Mouse (Mus musculus): ENCODE results near the gene Polg2. TPM values are rescaled to one million over a fixed set of nuclear protein-coding genes. Genes with fewer than 3 reads are reported as not detected.
"Not testable (repeated sequence)": the region's sequence is repeated elsewhere in the genome, so short reads cannot be mapped to it uniquely, and the experiment has no call there.

Gene Polg2
- polyA plus RNA-seq, 1 experiment from 2014 or later: 15.0 TPM

GRCm38 (mm10) chr11:106751039-106752018 is 28.0 kb downstream of the Polg2 start, which contains the start of gene Milr1:
Milr1 (plus strand) TSS chr11:106751226.
- no peak for ATAC-seq (ENCODE audit: low FRiP score, low read depth)
- H3K27ac ChIP-seq: no peak within 1 kb of the TSS
- H3K9ac ChIP-seq: no peak within 1 kb of the TSS
- H3K27me3 ChIP-seq: no peaks in the 10 kb centered on the region
- no peaks in the 10 kb centered on the region for H3K36me3 ChIP-seq
- no peak within 1 kb of the TSS for H3K4me2 ChIP-seq (replicated peaks)
- peaks cover 8% of the 10 kb centered on the region; the same call in 1 of the 2 replicates for H3K9me3 ChIP-seq
- H3K4me1 ChIP-seq: no peaks in the 10 kb centered on the region
- no peak within 1 kb of the TSS for H3K4me3 ChIP-seq
- WGBS: 80% methylated on average over 17 of the region's 17 CpGs

GRCm38 (mm10) chr11:106750121-106750751 is 29.1 kb downstream of the Polg2 start, which contains the start of gene Pecam1:
Pecam1 (minus strand) TSS chr11:106750628.
- Histone ChIP-seq H3K9me3 (peaks cover 8% of the 10 kb centered on the region; the same call in 1 of the 2 replicates), H3K4me3 (no peak within 1 kb of the TSS), H3K36me3 (no peaks in the 10 kb centered on the region), H3K4me1 (no peaks in the 10 kb centered on the region), H3K9ac (no peak within 1 kb of the TSS), H3K4me2 (replicated peaks) (no peak within 1 kb of the TSS), H3K27ac (no peak within 1 kb of the TSS), H3K27me3 (no peaks in the 10 kb centered on the region)
- ATAC-seq (ENCODE audit: low FRiP score, low read depth): no peak
- WGBS: 88% methylated on average over 13 of the region's 13 CpGs

DNA sequence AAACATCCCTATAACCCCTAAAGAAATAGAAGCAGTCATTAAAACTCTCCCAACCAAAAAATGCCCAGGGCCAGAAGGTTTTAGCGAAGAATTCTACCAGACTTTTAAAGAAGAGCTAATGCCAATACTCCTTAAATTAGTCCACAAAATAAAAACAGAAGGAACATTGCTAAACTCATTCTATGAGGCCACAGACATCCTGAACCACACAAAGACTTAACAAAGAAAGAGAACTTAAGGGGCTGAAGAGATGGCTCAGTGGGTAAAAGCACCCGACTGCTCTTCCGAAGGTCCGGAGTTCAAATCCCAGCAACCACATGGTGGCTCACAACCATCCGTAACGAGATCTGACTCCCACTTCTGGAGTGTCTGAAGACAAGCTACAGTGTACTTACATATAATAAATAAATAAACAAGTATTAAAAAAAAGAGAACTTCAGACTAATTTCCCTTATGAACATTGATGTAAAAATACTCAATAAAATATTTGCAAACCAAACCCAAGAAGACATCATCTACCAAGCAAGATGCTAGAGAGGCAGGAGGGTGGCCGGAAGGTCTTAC is 29.7 kb downstream of the Polg2 start:
- not testable (repeated sequence) for H3K9me3 ChIP-seq; H3K9ac ChIP-seq; H3K27ac ChIP-seq; ATAC-seq (ENCODE audit: low FRiP score, low read depth); H3K4me3 ChIP-seq; H3K36me3 ChIP-seq; H3K27me3 ChIP-seq; H3K4me2 ChIP-seq (replicated peaks); H3K4me1 ChIP-seq
- WGBS: 94% methylated on average over 7 of the region's 7 CpGs

DNA sequence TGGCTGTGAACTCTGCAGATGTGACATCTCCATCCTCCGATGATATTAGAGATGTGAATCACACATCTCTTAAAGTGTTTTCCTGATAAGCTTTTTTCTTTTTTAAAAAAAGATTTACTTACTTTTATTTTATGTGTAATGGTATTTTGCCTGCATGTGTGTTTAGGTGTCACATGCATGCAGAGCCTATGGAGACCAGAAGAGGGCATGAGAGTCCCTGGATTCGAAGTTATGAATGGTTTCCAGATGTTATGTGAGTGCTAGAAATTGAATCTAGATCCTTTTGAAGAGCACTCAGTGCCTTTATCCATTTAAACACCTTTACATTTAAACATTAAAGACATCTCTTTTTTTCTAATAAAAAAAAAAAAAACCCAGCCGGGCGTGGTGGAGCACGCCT is 34.4 kb downstream of the Polg2 start:
- no peak overlapping the region for H3K27ac ChIP-seq
- H3K4me1 ChIP-seq: no peaks in the 10 kb centered on the region
- no peaks in the 10 kb centered on the region for H3K36me3 ChIP-seq
- H3K27me3 ChIP-seq: no peaks in the 10 kb centered on the region
- H3K9me3 ChIP-seq: peaks cover 8% of the 10 kb centered on the region; the same call in 1 of the 2 replicates
- H3K4me3 ChIP-seq: no peak overlapping the region
- H3K4me2 ChIP-seq (replicated peaks): no peak overlapping the region
- WGBS: 83% methylated on average over 5 of the region's 5 CpGs
- H3K9ac ChIP-seq: no peak overlapping the region
- ATAC-seq (ENCODE audit: low FRiP score, low read depth): no peak

- peaks cover 4% of the 10 kb centered on the region; the same call in 1 of the 2 replicates for H3K9me3 ChIP-seq
- 58% methylated on average over 6 of the region's 6 CpGs for WGBS
- no peaks in the 10 kb centered on the region for H3K36me3 ChIP-seq
- no peak overlapping the region for H3K27ac ChIP-seq
- H3K4me3 ChIP-seq: no peak overlapping the region
- no peaks in the 10 kb centered on the region for H3K27me3 ChIP-seq
- H3K4me1 ChIP-seq: 0 out of 2 replicates have a peak, but pooled peaks cover 3% of the 10 kb centered on the region
- no peak for ATAC-seq (ENCODE audit: low FRiP score, low read depth)
- no peak overlapping the region for H3K4me2 ChIP-seq (replicated peaks)
- no peak overlapping the region for H3K9ac ChIP-seq
Observed at GRCm38 (mm10) chr11:106742388-106742841, 36.9 kb downstream of the Polg2 start.

DNA sequence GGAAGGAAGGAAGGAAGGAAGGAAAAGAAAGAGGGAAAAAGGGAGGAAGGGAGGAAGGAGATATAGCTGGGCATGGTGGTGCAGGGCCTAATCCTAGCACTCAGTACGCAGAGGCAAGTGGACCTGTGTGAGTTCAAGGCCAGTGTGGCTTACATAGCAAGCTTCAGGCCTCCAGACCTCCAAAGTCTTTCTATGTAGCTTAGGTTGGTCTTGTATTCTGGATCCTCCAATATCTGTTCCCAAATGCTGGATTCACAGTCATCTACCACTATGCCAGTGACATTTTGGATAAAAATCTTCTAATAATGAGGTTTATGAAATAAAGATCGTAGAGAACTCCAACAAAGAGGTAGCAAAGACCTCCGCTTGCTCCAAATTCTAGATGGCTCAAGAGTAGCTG is 37.5 kb downstream of the Polg2 start:
- Histone ChIP-seq H3K9me3 (no peaks in the 10 kb centered on the region), H3K27me3 (no peaks in the 10 kb centered on the region), H3K4me2 (replicated peaks) (no peak overlapping the region), H3K36me3 (no peaks in the 10 kb centered on the region), H3K4me3 (no peak overlapping the region), H3K9ac (no peak overlapping the region), H3K4me1 (peaks cover 8% of the 10 kb centered on the region; the same call in 1 of the 2 replicates), H3K27ac (no peak overlapping the region)
- no peak for ATAC-seq (ENCODE audit: low FRiP score, low read depth)
- 91% methylated on average over 3 of the region's 3 CpGs for WGBS

DNA sequence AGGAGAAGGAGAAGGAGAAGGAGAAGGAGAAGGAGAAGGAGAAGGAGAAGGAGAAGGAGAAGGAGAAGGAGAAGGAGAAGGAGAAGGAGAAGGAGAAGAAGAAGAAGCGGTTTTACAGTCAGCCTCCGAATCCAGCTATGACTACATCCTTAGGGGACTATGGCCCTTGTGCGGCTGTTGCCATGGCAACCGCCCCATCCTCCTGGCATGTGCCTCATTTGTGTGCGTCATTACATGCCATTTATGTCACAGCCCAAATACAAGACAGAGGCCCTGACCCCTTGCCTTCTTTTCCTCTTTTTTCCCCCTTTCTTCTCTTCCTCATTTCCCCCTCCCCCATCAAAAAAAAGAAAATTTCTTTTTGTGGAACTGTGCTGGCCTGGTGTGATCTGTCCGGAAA is 38.1 kb downstream of the Polg2 start:
- Histone ChIP-seq H3K4me3 (no peak overlapping the region), H3K9ac (no peak overlapping the region), H3K27ac (no peak overlapping the region), H3K4me2 (replicated peaks) (no peak overlapping the region), H3K36me3 (no peaks in the 10 kb centered on the region), H3K27me3 (no peaks in the 10 kb centered on the region), H3K4me1 (peaks cover 8% of the 10 kb centered on the region; the same call in 1 of the 2 replicates), H3K9me3 (no peaks in the 10 kb centered on the region)
- WGBS: 68% methylated on average over 6 of the region's 6 CpGs
- ATAC-seq (ENCODE audit: low FRiP score, low read depth): no peak

DNA sequence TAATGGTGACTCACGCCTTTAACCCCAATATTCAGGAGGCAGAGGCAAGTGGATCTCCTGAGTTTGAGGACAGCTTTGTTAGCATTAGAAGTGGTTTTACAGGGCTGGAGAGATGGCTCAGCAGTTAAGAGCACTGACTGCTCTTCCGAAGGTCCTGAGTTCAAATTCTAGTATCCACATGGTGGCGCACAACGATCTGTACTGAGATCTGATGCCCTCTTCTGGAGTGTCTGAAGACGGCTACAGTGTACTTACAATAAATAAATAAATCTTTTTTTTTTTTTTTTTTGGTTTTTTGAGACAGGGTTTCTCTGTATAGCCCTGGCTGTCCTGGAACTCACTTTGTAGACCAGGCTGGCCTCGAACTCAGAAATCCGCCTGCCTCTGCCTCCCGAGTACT is 38.6 kb downstream of the Polg2 start:
- not testable (repeated sequence) for ATAC-seq (ENCODE audit: low FRiP score, low read depth); H3K9me3 ChIP-seq
- 94% methylated on average over 8 of the region's 8 CpGs for WGBS

DNA sequence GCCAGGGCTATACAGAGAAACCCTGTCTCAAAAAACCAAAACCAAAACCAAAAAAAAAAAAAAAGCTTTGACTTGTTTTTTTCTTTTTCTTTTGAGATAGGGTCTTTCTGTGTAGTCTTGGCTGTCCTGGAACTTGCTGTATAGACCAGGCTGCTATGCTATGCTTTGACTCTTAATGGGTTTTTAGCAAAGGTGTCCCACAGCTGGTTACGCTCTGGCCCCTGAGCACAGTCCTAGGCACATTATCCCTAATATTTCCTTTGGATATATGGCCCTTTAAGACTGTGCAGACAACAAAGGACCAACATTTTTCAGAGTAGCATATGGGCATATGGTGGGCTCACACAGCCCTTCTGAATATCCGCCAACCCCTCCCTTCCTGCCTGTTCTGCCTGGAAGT is 40.2 kb downstream of the Polg2 start:
- no peak for ATAC-seq (ENCODE audit: low FRiP score, low read depth)
- WGBS: 95% methylated on average over 2 of the region's 2 CpGs

More for the DNA sequence above, 38.6 kb downstream of the Polg2 start:
- not testable (repeated sequence) for H3K27ac ChIP-seq; H3K36me3 ChIP-seq; H3K9ac ChIP-seq; H3K4me1 ChIP-seq; H3K4me2 ChIP-seq (replicated peaks); H3K4me3 ChIP-seq; H3K27me3 ChIP-seq

GRCm38 (mm10) chr11:106737178-106737621 is 42.1 kb downstream of the Polg2 start:
- Histone ChIP-seq H3K36me3 (no peaks in the 10 kb centered on the region), H3K9me3 (no peaks in the 10 kb centered on the region), H3K4me3 (no peak overlapping the region), H3K9ac (no peak overlapping the region), H3K27ac (no peak overlapping the region), H3K4me1 (peaks cover 8% of the 10 kb centered on the region; the same call in 1 of the 2 replicates), H3K27me3 (no peaks in the 10 kb centered on the region), H3K4me2 (replicated peaks) (no peak overlapping the region)
- 36% methylated on average over 12 of the region's 12 CpGs for WGBS
- no peak for ATAC-seq (ENCODE audit: low FRiP score, low read depth)

More for the DNA sequence above, 40.2 kb downstream of the Polg2 start:
- Histone ChIP-seq H3K9ac (no peak overlapping the region), H3K4me1 (peaks cover 8% of the 10 kb centered on the region; the same call in 1 of the 2 replicates), H3K4me2 (replicated peaks) (no peak overlapping the region), H3K27ac (no peak overlapping the region), H3K27me3 (no peaks in the 10 kb centered on the region), H3K36me3 (no peaks in the 10 kb centered on the region), H3K9me3 (no peaks in the 10 kb centered on the region), H3K4me3 (no peak overlapping the region)

DNA sequence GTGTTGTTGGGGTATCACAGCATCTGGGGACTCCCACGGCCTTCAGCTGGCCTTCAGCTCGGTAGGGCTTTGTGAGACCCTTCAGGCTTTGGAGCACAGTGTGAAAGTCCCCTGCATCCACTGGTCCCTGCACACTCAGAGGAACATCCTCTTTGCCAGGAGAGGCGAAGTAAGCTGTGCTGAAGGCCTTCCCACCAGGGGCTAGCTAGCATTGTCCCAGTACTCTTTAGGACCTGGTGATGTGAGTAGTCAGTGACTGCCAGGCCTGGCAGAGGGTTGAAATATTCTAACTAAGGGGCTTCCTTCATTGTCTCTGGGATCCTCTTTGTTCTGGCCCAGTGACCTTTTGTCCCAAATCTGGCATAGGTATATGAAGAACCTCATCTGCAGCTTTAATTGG is 42.7 kb downstream of the Polg2 start:
- H3K9ac ChIP-seq: no peak overlapping the region
- WGBS: 69% methylated on average over 3 of the region's 3 CpGs
- ATAC-seq (ENCODE audit: low FRiP score, low read depth): no peak

More for the DNA sequence above, 42.7 kb downstream of the Polg2 start:
- no peak overlapping the region; the same call in 1 of the 2 replicates for H3K27ac ChIP-seq
- H3K4me3 ChIP-seq: no peak overlapping the region
- no peaks in the 10 kb centered on the region for H3K36me3 ChIP-seq
- no peaks in the 10 kb centered on the region for H3K9me3 ChIP-seq
- peaks cover 8% of the 10 kb centered on the region; the same call in 1 of the 2 replicates for H3K4me1 ChIP-seq
- H3K4me2 ChIP-seq (replicated peaks): no peak overlapping the region
- H3K27me3 ChIP-seq: no peaks in the 10 kb centered on the region
